Mouse (Mus musculus) MEL-GATA-1-ER (cell line): ENCODE data around the gene Polr3b.

Source experiments
- DNase-seq: peaks from one replicate; pipeline ENCODE4 v3.0.0-alpha.2; 2012; ENCODE audit warnings: low read depth; ENCODE audit errors: extremely low read depth

Gene Polr3b

DNA sequence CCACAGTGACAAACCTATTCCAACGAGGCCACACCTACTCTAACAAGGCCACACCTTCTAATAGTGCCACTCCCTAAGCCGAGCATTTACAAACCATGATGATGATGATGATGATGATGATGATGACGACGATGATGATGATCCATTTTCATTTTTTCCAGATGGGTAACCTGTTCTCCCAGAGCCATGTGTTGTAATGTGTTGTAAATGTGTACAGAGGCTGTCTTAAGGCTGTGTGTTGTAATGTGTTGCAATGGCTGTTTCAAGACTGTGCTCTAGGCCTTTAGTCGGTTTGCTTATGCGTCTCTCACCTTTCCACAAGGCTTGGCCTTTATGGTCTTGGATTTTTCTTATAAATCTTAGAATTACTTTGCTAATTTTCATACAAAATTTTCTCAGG, 40.0 kb downstream of the Polr3b start:
- no peak for DNase-seq

DNA sequence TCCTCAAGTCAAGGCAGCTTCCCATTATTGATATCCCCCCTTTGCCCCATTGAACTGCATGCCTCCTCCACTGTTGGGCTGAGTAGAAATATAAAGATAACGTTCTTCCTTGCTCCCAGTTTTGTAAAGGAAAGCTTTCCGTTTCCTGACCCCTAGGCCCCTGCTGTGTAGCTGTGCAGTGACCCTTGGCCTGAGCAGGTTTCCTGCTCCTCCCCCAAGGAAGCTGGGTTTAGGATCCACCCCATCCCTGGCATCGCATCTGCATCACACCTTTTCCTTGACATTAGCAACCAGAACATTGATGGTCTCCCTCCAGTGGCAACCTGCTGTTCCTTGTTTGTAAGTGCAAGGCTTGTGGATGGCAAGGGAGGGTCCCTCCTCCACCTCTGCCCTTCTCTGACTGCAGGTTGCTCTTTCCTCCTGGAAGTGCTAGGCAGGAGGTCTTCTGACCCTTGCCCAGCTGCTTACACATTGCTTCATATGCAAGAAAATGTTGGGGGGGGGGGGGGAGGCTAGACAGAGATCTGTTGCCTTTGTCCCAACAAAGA, 43.7 kb downstream of the Polr3b start:
- DNase-seq, result no peak

- peak; percentile 16 for DNase-seq
Measured at GRCm38 (mm10) chr10:84675653-84676052, 53.6 kb downstream of the Polr3b start.

DNA sequence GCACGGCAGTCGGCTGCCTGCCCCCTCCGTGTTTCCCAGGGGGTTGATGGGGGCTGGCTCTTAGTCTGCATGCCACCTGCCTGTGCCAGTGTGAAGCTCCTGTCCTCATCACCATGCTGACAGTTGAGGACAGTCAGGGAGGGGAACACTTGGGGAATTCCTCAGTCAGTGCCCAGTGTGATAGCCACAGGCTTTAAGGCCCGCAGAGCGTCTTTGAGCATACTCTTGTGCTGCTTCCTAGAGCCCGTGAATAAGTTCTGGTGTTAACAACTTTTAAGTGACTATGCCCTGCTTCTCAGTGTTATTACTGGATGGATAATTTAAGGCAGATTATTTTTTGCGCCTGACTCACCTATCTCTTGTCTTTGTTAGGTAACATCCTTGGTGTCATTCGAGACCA, 54.4 kb downstream of the Polr3b start:
- no peak for DNase-seq

GRCm38 (mm10) chr10:84677871-84678270, 55.8 kb downstream of the Polr3b start:
- DNase-seq, result no peak

DNA sequence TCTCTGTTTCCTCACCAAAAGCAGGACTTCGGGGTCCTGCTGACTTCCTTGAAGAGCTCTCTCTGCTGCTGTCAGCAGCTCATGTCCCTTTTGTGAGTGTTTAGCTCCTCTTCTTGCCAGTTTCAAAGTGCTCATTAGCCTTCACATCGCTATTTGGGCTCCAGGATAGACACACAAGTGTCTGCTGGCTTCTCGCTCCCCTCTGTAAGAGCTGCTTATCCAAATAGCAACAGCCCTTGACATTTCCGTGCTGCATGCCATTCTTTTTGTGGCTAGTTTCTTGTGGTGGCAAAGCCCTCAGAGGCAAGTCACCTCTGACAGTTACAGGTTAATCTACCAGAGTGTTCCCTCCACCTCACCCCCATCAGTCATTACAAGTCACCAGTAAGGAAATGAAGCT, 56.3 kb downstream of the Polr3b start:
- no peak for DNase-seq

DNA sequence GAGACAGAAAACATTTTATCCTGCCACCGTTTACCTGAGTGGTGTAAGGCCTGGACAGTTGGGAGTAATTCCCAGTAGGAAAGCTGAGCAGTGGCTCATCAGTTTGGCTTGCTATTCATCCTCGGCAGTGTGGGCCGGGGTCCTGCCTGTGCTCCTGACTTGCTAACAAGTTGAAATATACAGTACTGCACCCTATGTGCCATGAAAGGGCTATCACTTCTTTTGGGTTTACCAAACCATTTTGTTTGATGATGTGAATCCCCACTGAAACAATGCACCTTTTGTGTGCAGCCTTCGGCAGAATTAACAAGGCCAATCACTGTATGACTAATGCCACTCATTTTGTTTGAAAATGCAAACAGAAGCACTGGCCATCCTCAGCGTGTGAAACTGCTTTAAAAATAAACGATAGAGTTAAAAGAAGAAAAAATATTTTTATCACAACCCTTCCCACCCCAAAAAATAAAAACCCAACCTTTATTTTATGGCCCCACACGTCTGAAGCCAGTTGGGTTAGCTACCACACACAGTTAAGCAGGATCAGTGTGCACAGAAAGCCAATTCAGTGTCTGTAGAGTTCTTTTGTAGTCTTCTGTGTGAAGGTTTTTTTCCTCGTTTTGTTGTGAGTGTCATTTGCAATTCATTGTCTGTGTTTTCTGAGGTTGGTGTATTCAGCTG, 63.5 kb downstream of the Polr3b start:
- DNase-seq, result no peak

- no peak for DNase-seq
Measured at GRCm38 (mm10) chr10:84686122-84686497, 64.0 kb downstream of the Polr3b start.

DNA sequence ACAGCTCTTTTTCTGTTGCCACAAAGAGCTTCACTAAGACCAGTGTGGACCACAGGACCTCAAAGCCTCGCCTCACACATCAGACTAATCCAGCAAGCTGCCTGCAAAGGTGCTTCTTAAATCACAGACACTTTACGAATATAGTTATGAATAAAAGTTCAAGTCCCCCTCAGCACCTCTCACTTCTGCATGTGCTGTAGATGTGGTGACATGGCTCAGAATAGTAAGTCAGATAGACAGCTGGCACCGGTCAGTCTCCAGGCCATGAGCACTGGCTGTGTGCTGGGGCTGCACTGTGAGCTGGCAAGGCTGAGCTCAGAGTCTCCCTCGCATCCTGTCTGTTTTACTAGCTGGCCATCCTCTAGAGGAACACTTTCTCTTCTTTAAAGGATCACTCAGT, 64.6 kb downstream of the Polr3b start:
- DNase-seq, result no peak

- no peak for DNase-seq
Measured at GRCm38 (mm10) chr10:84687736-84688135, 65.6 kb downstream of the Polr3b start.

DNA sequence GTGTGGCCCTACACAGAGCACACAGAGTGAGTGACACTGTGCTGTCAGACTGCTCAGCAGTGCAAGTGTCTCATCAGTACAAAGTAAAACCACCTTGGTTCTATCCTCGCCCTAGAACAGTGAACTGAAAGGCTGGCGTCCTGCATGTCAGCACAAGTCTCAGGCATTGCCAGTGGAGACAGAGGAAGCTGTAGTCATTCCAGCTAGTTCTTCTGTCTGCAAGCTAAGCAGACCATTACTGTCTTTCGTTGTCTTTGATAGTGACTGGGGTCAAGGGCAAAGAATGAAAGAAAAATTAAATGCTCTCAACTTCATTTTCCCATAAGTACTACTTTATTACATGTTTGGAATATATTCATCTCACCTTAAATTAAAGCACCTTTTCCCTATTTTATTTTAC, 67.8 kb downstream of the Polr3b start:
- DNase-seq, result no peak

- DNase-seq, result no peak
Measured at GRCm38 (mm10) chr10:84690818-84691217, 68.7 kb downstream of the Polr3b start.

- no peak for DNase-seq
Measured at GRCm38 (mm10) chr10:84691692-84692091, 69.6 kb downstream of the Polr3b start.

DNA sequence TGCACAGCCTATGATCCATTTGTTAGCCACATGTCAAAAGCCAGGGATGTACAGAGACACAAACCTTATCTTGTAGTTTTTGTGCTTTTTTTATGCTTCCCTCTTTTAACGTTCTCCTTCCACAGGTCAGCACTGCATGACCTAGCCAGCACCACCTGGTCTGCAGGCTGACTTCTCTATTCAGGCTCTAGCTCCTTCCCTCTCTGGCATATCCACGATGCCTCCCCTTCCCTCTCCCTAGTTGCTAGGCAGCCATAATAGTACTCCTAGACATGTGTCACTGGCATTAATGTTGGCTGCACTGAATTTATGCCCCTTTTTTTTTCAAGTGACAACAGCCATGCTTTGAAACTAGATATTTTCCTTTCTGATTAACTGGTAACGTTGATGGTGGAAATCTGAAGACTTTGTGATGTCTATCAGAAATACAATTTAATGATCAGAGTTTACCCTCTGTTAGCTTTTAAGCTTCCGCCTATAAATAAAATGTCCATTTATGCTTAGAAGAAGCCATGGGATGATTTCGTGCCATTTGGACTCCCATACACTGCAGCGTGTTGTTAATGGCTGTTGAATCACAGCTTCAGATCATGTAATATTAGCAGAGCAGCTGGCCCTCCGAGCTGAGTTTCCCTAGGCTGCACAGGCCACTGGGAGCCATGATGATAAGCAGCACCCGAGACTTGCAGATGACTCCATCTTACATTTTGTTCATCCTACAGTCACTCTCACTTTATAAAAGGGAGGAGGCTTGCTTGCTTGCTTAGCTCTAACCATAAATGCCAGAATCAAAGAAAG, 71.9 kb downstream of the Polr3b start:
- no peak for DNase-seq

DNA sequence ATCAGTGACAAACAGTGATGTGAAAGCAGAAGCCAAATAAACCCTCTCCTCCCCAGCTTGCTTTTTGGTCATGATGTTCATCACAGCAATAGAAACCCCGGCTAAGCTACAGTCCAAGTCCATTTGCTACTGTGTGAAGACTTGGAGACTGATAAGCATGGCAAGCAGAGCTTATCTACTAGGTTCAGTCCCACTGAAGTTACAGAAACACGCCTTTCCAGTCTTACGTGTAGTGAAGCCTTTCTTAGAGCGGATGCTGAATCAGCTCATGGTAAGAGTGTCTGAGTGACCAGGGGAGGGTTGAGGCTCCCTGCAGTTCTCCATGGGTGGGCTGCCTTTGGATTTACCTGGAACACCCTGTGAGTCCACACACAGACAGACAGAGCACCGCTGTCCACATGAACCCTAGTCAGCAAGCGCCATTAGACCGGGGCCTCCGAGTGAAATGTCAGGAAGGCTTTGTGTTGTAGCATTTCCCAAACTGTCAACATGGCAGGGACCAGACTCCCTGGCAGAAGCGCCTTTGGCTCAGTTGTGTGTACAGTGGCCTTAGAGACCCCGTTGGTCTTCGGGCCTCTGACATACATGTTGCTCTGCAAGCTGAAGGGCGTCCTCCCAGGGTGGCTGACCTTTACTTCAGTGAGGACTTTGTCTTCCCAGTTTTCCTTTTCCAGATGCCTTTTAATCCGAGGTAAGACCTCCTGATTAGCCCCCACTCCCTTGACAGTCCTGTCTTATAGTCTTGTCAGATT, 78.3 kb downstream of the Polr3b start:
- DNase-seq, result peak; percentile 69

DNA sequence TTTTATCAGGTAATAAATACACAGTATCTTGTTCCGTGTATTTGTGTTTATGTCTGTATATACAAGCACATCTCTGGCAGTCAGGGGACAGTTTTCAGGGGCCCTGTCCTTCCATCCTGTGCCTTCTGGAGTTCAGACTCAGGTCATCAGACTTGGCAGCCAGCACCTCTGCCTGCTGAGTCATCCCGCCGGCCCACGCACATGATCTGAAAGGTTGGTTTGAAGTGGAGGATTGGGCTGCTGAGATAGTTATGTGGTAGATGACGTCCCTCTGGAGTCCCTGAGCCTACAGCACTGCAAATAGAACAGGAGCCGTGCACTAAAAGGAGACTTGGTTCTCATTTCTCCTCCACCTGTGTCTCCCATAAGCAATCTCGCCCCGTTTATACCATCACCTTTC, 79.0 kb downstream of the Polr3b start:
- DNase-seq, result peak; percentile 25

- DNase-seq, result no peak
Measured at GRCm38 (mm10) chr10:84702115-84702514, 80.0 kb downstream of the Polr3b start.

- no peak for DNase-seq
Measured at GRCm38 (mm10) chr10:84704594-84704993, 82.5 kb downstream of the Polr3b start.

GRCm38 (mm10) chr10:84705234-84705633, 83.1 kb downstream of the Polr3b start:
- no peak for DNase-seq

DNA sequence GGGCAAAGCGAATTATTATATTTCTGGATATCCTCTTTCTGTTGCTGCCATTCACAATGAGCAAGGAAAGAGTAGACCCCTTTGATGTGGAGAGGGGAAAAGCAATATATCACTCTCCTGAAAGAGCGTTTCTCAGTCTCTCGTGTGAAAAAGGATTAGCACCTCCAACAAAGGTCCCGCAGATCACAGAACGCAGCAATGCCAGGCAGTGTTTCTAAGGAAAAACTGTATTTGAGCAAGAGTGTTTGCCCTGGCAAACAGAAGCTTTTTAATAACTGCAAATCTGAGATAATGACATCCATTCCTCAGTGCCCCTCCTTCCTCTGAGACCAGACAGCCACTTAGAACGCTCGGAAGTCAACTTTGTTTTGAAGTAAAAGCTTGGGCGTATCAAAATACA, 84.5 kb downstream of the Polr3b start:
- no peak for DNase-seq

- no peak for DNase-seq
Measured at GRCm38 (mm10) chr10:84707226-84707625, 85.1 kb downstream of the Polr3b start.
